Mouse (Mus musculus): Measurements from ENCODE around the gene Exosc7.

- TF ChIP-seq HCFC1 (IDR thresholded peaks at IDR 0.05; ENCODE audit: borderline replicate concordance, insufficient read depth, low read length) = no peak
- TF ChIP-seq MAFK (IDR thresholded peaks at IDR 0.05; ENCODE audit: insufficient read depth, low read depth, low read length) = no peak
- no peak for TF ChIP-seq ZC3H11A (IDR thresholded peaks at IDR 0.05; ENCODE audit: borderline replicate concordance, low read depth, low read length)
- no peak for TF ChIP-seq ZNF384 (IDR thresholded peaks at IDR 0.05; ENCODE audit: low read depth, low read length)
- no peak for TF ChIP-seq CHD2 (IDR thresholded peaks at IDR 0.05; ENCODE audit: low read depth, low read length)
Observed at GRCm38 (mm10) chr9:123103425-123103824, 9.6 kb upstream of the Exosc7 start.

Measured in ES-E14 (cell line).